Mouse (Mus musculus) layer of hippocampus, adult 2 months (tissue): ENCODE data around the gene Rab14. TPM values are rescaled to one million over a fixed set of nuclear protein-coding genes. Genes with fewer than 3 reads are reported as not detected.

ENCODE experiments used
- DNase-seq, 2 experiments: peaks; one replicate each; pipeline ENCODE4 v3.0.0; 2022; ENCODE audit warnings: low spot score in 2 of 2
- H3K27ac ChIP-seq: fragments of 200-600 bp; 2 replicates; pipeline ENCODE4 v1.8.1; 2022
- H3K4me3 ChIP-seq: fragments of 200-600 bp; 2 replicates; pipeline ENCODE4 v1.8.1; 2022; ENCODE audit warnings: mild to moderate bottlenecking
- CTCF ChIP-seq: fragments of 200-600 bp; conservative IDR thresholded peaks from 2 replicates; pipeline ENCODE4 v1.8.1; 2022; ENCODE audit warnings: antibody characterized with exemption, mild to moderate bottlenecking, moderate library complexity
- total RNA-seq, 2 experiments: library from RNA; stranded (reverse); gene quantifications; 2 replicates each; pipeline ENCODE4 v1.2.3; 2021

Gene Rab14
- total RNA-seq, 2 experiments from 2014 or later: 234 to 238 TPM

- Histone ChIP-seq H3K27ac (no peak overlapping the region), H3K4me3 (no peak overlapping the region)
- no peak for DNase-seq
- no peak for TF ChIP-seq CTCF
Observed at GRCm38 (mm10) chr2:35160206-35160605, 40.7 kb downstream of the Rab14 start.

DNA sequence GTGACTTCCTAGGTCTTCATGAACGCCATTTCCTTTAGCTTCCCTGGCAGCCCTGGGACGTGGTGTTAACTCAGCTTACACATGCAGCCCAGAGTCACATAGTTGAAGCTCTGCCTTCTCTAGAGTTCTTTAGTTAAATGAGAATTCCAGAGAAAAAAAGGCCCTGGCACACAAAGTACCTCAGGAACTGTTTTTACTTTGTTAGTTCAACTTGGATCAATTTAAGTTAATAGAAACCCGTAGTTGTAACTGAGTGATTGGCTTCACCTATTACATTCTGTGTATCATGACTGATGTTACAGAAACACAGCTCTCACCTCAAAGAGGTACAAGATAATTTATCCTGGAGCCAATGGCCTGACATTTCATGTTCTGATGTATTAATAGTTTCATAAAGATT, 42.6 kb downstream of the Rab14 start:
- H3K4me3 ChIP-seq: no peak overlapping the region
- DNase-seq: no peak
- TF ChIP-seq CTCF: no peak
- H3K27ac ChIP-seq: no peak overlapping the region

- Histone ChIP-seq H3K4me3 (no peak overlapping the region), H3K27ac (no peak overlapping the region)
- no peak for TF ChIP-seq CTCF
- no peak for DNase-seq
Observed at GRCm38 (mm10) chr2:35157836-35158235, 43.1 kb downstream of the Rab14 start.

GRCm38 (mm10) chr2:35156985-35157384, 43.9 kb downstream of the Rab14 start:
- no peak overlapping the region for H3K27ac ChIP-seq
- TF ChIP-seq CTCF: no peak
- DNase-seq: no peak

GRCm38 (mm10) chr2:35153844-35154554, 46.9 kb downstream of the Rab14 start:
- no peak for TF ChIP-seq CTCF
- no peak for DNase-seq
- Histone ChIP-seq H3K4me3 (no peak overlapping the region), H3K27ac (no peak overlapping the region)

More at GRCm38 (mm10) chr2:35156985-35157384, 43.9 kb downstream of the Rab14 start:
- no peak overlapping the region for H3K4me3 ChIP-seq

- no peak for TF ChIP-seq CTCF
- no peak for DNase-seq
- H3K4me3 ChIP-seq: no peak overlapping the region
- H3K27ac ChIP-seq: no peak overlapping the region
Observed at GRCm38 (mm10) chr2:35153179-35153578, 47.7 kb downstream of the Rab14 start.

DNA sequence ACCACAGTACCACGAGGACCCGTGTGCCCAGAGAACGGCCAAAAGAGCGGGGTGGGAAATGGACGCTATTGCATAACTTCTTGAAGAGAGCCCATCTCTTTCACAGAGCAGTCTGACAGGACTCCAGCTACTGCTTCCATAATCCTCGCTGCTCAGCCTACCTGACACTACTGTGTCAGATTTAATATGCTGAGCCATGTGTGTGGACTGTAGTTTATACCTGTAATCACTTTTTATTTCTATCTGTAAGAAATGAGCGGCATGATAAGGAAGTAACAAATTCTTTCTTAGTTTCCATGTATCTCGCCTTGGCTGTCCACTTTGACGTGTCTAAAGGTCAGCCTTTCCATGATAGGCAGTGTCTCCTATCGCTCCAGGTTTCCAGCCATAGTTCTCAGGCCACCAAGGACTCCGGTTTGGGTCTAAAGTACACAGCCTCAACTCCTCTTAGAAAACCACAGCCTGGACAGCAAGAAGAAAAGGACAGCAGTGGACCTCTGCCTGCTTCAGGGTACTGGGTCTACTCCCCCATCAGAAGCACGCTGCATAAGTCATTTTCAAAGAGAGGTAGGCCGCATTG, 49.5 kb downstream of the Rab14 start:
- no peak for DNase-seq
- no peak for TF ChIP-seq CTCF
- no peak overlapping the region for H3K4me3 ChIP-seq
- H3K27ac ChIP-seq: no peak overlapping the region

- no peak for DNase-seq
- no peak overlapping the region for H3K4me3 ChIP-seq
- no peak for TF ChIP-seq CTCF
- no peak overlapping the region for H3K27ac ChIP-seq
Observed at GRCm38 (mm10) chr2:35148806-35149205, 52.1 kb downstream of the Rab14 start.

DNA sequence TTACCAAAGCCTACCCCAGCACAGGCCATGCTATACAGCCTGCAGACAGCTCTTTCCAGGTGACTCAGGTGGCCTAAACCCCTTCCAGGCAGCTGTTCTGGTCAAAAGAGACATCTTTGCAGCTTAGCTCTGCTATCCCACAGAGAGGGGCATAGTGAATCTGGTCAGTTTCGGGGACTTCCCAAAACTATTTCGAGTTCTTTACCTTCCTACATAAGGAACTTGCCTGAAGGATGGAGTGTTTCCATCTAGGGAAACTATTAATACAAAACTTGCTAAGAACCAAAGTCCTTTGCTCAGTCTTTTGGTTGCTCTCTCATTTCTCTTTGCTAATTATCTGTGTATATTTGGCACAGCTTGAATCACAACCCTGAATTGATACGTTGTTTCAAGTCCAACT, 59.2 kb downstream of the Rab14 start:
- no peak for TF ChIP-seq CTCF
- Histone ChIP-seq H3K27ac (no peak overlapping the region), H3K4me3 (no peak overlapping the region)
- no peak for DNase-seq

DNA sequence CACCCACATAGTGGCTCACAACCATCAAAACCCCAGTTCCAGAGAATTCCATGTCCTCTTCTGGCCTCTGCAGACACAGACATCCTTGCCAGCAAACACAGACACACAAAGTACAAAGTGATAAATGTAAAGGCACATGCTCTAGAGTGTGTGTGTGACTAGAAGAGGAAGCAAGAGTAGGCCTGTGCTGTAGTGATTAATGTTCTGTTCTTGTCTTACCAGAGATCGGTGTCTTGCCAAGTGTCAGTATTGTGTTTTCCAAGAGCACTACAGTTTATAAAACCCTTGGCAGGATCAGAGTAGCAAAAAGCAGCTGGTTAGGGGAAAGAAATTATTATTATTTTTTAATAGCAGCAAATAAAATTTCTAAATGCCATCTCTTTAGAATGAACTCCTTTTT, 62.3 kb downstream of the Rab14 start:
- no peak overlapping the region for H3K27ac ChIP-seq
- no peak for TF ChIP-seq CTCF
- DNase-seq: no peak
- H3K4me3 ChIP-seq: no peak overlapping the region

DNA sequence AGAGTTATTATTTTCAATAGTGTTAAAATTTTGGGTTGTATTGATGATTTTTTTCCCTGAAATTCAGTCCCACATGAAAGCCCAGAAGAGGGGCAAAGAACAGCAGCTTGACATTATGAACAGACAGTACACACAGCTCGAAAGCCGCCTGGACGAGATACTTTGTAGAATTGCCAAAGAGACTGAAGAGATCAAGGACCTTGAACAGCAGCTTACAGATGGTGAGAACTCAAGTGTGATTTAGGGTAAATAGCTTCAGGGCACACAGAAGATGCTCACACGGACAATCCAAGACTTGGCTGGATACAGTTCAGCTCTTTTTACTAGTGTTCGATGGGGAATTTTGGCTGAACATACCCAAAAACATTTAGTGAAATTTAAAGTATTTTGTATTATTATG, 67.0 kb downstream of the Rab14 start:
- Histone ChIP-seq H3K4me3 (no peak overlapping the region), H3K27ac (no peak overlapping the region)
- no peak for TF ChIP-seq CTCF
- no peak for DNase-seq

DNA sequence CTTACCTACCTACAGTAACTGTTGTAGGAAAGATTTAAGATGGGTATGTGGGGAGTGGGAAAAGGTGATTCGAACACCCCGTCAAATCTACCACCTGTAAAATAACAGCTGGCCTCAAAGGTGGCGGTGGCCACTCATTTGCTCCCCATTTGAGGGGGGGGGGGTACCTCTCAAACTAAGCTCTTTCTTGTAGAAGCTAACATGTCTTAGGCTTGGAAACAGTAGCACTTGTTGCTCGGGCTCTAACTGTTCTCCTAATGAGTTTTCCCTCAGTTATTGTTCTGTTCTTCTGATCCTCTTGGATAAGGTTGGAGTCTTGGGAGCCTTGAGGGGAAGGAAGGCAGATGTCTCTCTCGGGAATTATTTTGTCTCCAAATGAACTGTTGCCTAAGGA, 68.3 kb downstream of the Rab14 start:
- DNase-seq: no peak
- TF ChIP-seq CTCF: no peak
- Histone ChIP-seq H3K27ac (peak overlapping the region; percentile 62; the same call in 1 of the 2 replicates), H3K4me3 (peak overlapping the region; percentile 52)

DNA sequence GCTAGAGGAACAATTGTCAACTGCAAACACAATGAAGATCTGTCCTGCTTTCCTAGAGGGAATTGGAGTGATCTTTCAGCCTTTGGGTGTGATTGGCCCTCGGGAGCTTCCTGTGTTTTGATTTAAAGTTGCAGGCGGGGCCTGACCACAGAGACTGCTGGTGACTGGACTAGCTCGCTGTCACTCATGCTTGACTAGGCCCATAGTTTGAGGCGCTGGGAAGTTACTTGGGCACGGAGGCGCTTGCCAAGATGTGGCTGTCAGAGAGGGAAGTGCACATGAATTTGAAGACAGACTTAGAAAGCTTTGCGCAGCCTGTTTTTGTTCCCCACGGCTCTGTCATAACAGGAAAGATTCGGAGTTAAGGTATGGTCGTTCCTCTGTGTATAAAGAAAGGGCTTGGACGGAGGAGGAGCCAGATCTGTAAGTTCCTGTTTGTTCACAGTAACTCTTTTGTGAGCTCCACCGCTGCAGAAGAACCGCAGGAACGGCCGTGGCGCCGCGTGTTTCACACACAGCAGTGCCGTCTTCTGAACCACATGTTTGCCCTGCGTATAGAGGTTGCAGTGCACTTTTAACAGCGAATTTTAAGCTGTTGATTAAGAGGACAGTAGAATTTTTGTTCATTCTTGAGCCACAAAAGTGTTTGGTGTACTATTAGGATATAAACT, 68.8 kb downstream of the Rab14 start:
- TF ChIP-seq CTCF: peak; percentile 52
- Histone ChIP-seq H3K27ac (peak overlapping the region; percentile 62), H3K4me3 (peak overlapping the region; percentile 52)
- peak; percentile 88 to 93 for DNase-seq
